Mouse (Mus musculus) spleen, adult 2 months (tissue): ENCODE data around the gene Mcpt4. TPM values are rescaled to one million over a fixed set of nuclear protein-coding genes. Genes with fewer than 3 reads are reported as not detected.
"Not testable (repeated sequence)": the region's sequence is repeated elsewhere in the genome, so short reads cannot be mapped to it uniquely, and the experiment has no call there.

ENCODE experiments used
- DNase-seq, 2 experiments: peaks; one replicate each; pipeline versions ENCODE4 v3.0.0 to v3.0.0-alpha.2; 2012 to 2021; ENCODE audit warnings: low spot score in 2 of 2, low read depth in 1 of 2
- H3K27ac ChIP-seq: fragments of 200-500 bp; 2 replicates; pipeline ENCODE4 v1.5.1; 2012; ENCODE audit warnings: low read length, inconsistent platforms; ENCODE audit not compliant: insufficient read depth
- H3K27me3 ChIP-seq: fragments of 200-500 bp; 2 replicates; pipeline ENCODE4 v1.6.1; 2012; ENCODE audit warnings: mild to moderate bottlenecking, moderate library complexity, low read length, inconsistent platforms; ENCODE audit not compliant: control insufficient read depth, insufficient read depth
- H3K36me3 ChIP-seq: fragments of 200-500 bp; 2 replicates; pipeline ENCODE4 v1.6.1; 2012; ENCODE audit warnings: mild to moderate bottlenecking, low read length, inconsistent platforms; ENCODE audit not compliant: control insufficient read depth, insufficient read depth
- H3K4me1 ChIP-seq: fragments of 200-500 bp; 2 replicates; pipeline ENCODE4 v1.6.1; 2011; ENCODE audit warnings: inconsistent platforms; ENCODE audit not compliant: control insufficient read depth, insufficient read depth, insufficient read length
- H3K4me3 ChIP-seq: fragments of 200-500 bp; 2 replicates; pipeline ENCODE4 v1.5.1; 2011; ENCODE audit warnings: mild to moderate bottlenecking, inconsistent platforms; ENCODE audit not compliant: insufficient read depth, insufficient read length; ENCODE audit errors: extremely low read depth
- CTCF ChIP-seq: fragments of 200-500 bp; IDR thresholded peaks from 2 replicates; pipeline ENCODE4 v1.5.1; 2011; ENCODE audit warnings: mild to moderate bottlenecking, inconsistent platforms; ENCODE audit not compliant: insufficient read depth, insufficient read length, insufficient replicate concordance; ENCODE audit errors: extremely low read depth
- POLR2A ChIP-seq: fragments of 200-500 bp; IDR thresholded peaks from 2 replicates; pipeline ENCODE4 v1.6.1; 2011; ENCODE audit warnings: low read depth, low read length, inconsistent platforms
- WGBS: fragments of 180-500 bp; shearing (Covaris S2); methylation state at CpG from one replicate; pipeline ENCODE4 v1.1.7; 2018; 5-methylcytosine and 5-hydroxymethylcytosine counted together
- polyA plus RNA-seq: library from polyadenylated mRNA; depleted of rRNA; stranded (reverse); fragments of >200 nt; gene quantifications from 2 replicates; pipeline ENCODE4 v1.2.3, GENCODE M21; 2012; rRNA removed

The Mcpt4 gene
- polyA plus RNA-seq, result 0.23 TPM in 2 replicates

- H3K36me3 ChIP-seq, H3K27ac ChIP-seq, H3K27me3 ChIP-seq, DNase-seq, H3K4me3 ChIP-seq, H3K4me1 ChIP-seq: not testable (repeated sequence)
- 60% methylated on average over 3 of the region's 3 CpGs for WGBS
Measured at GRCm38 (mm10) chr14:56062213-56062612, at the start of gene Mcpt4. Gene Mcpt4, minus strand, starts transcription at chr14:56062313.

GRCm38 (mm10) chr14:56105447-56106180 lies 43.5 kb upstream of the Mcpt4 start:
- Histone ChIP-seq H3K4me3 (no peak overlapping the region), H3K4me1 (no peaks in the 10 kb centered on the region), H3K27me3 (no peaks in the 10 kb centered on the region), H3K36me3 (no peaks in the 10 kb centered on the region), H3K27ac (no peak overlapping the region)
- no peak for DNase-seq
- TF ChIP-seq CTCF, result no peak
- no peak for TF ChIP-seq POLR2A
- WGBS, result 67% methylated on average over 13 of the region's 13 CpGs

- Histone ChIP-seq H3K36me3 (no peaks in the 10 kb centered on the region), H3K27me3 (no peaks in the 10 kb centered on the region), H3K4me3 (no peak overlapping the region), H3K4me1 (no peaks in the 10 kb centered on the region), H3K27ac (no peak overlapping the region)
- WGBS, result 71% methylated on average over 5 of the region's 5 CpGs
- TF ChIP-seq CTCF (no peak), POLR2A (no peak)
- no peak for DNase-seq
Measured at GRCm38 (mm10) chr14:56105016-56105415, 42.9 kb upstream of the Mcpt4 start.

GRCm38 (mm10) chr14:56103452-56103851 lies 41.3 kb upstream of the Mcpt4 start:
- Histone ChIP-seq H3K27me3 (no peaks in the 10 kb centered on the region), H3K36me3 (no peaks in the 10 kb centered on the region), H3K4me1 (no peaks in the 10 kb centered on the region), H3K27ac (no peak overlapping the region), H3K4me3 (no peak overlapping the region)
- TF ChIP-seq CTCF (no peak), POLR2A (no peak)
- no peak for DNase-seq
- WGBS, result 70% methylated on average over 3 of the region's 3 CpGs

GRCm38 (mm10) chr14:56102386-56102785 lies 40.3 kb upstream of the Mcpt4 start, which contains the start of gene Ctsg:
Gene Ctsg, minus strand, starts transcription at chr14:56102574.
- no peak for DNase-seq
- Histone ChIP-seq H3K36me3 (no peaks in the 10 kb centered on the region), H3K27ac (no peak within 1 kb of the TSS), H3K27me3 (no peaks in the 10 kb centered on the region), H3K4me3 (no peak within 1 kb of the TSS), H3K4me1 (no peaks in the 10 kb centered on the region)
- TF ChIP-seq CTCF (no peak), POLR2A (no peak)
- WGBS, result 33% methylated on average over 10 of the region's 10 CpGs

GRCm38 (mm10) chr14:56098940-56099339 lies 36.8 kb upstream of the Mcpt4 start:
- no peak for DNase-seq
- H3K4me1 ChIP-seq, result no peaks in the 10 kb centered on the region
- no peaks in the 10 kb centered on the region for H3K27me3 ChIP-seq
- 76% methylated on average over 4 of the region's 4 CpGs for WGBS
- H3K4me3 ChIP-seq, result no peak overlapping the region
- no peaks in the 10 kb centered on the region for H3K36me3 ChIP-seq
- TF ChIP-seq CTCF (no peak), POLR2A (no peak)
- no peak overlapping the region for H3K27ac ChIP-seq

GRCm38 (mm10) chr14:56097597-56097996 lies 35.5 kb upstream of the Mcpt4 start:
- Histone ChIP-seq H3K27me3 (no peaks in the 10 kb centered on the region), H3K4me1 (no peaks in the 10 kb centered on the region), H3K4me3 (no peak overlapping the region), H3K36me3 (no peaks in the 10 kb centered on the region), H3K27ac (no peak overlapping the region)
- TF ChIP-seq POLR2A (no peak), CTCF (no peak)
- no peak for DNase-seq
- 86% methylated on average over 1 of the region's 1 CpGs for WGBS
